Mouse (Mus musculus) MEL (cell line): ENCODE data around the gene Gm20521.

Experiments
- CTCF ChIP-seq, 3 experiments: IDR thresholded peaks in 2 of 3; conservative IDR thresholded peaks in 1 of 3; 2 replicates each; pipeline ENCODE4 v1.5.1; 2011 to 2012; ENCODE audit warnings: low read length in 3 of 3, low read depth in 2 of 3, mild to moderate bottlenecking in 2 of 3, improper control_type of control experiment in 1 of 3, inconsistent platforms in 1 of 3, mixed read lengths in 1 of 3, moderate library complexity in 1 of 3; ENCODE audit not compliant: control insufficient read depth in 1 of 3, insufficient read depth in 1 of 3, poor library complexity in 1 of 3, severe bottlenecking in 1 of 3
- E2F4 ChIP-seq: IDR thresholded peaks from 2 replicates; pipeline ENCODE4 v1.6.1; 2011; ENCODE audit warnings: low read depth, low read length, improper control_type of control experiment, borderline replicate concordance
- EP300 ChIP-seq, 2 experiments: IDR thresholded peaks; 2 replicates each; pipeline ENCODE4 v1.6.1; 2011; ENCODE audit warnings: improper control_type of control experiment in 2 of 2, low read length in 2 of 2, low read depth in 1 of 2, mild to moderate bottlenecking in 1 of 2
- GABPA ChIP-seq: IDR thresholded peaks from 2 replicates; pipeline ENCODE4 v1.6.1; 2012; ENCODE audit warnings: low read depth, mild to moderate bottlenecking, inconsistent platforms, low read length, improper control_type of control experiment, moderate library complexity
- HCFC1 ChIP-seq: IDR thresholded peaks from 2 replicates; pipeline ENCODE4 v1.6.1; 2012; ENCODE audit warnings: low read depth, mild to moderate bottlenecking, inconsistent platforms, low read length, improper control_type of control experiment, moderate library complexity
- POLR2A ChIP-seq, 2 experiments: IDR thresholded peaks; 2 replicates each; pipeline ENCODE4 v1.6.1; 2011 to 2012; ENCODE audit warnings: low read length in 2 of 2, mild to moderate bottlenecking in 2 of 2, control low read depth in 1 of 2, improper control_type of control experiment in 1 of 2, low read depth in 1 of 2, moderate library complexity in 1 of 2; ENCODE audit not compliant: control insufficient read depth in 1 of 2, insufficient read depth in 1 of 2, poor library complexity in 1 of 2
- POLR2AphosphoS2 ChIP-seq: IDR thresholded peaks from 2 replicates; pipeline ENCODE4 v1.6.1; 2011; ENCODE audit warnings: low read length, improper control_type of control experiment
- POLR2AphosphoS5 ChIP-seq: IDR thresholded peaks from 2 replicates; pipeline ENCODE4 v1.6.1; 2012; ENCODE audit warnings: low read depth, borderline replicate concordance, mild to moderate bottlenecking, inconsistent platforms, low read length, moderate library complexity, mixed read lengths
- SIN3A ChIP-seq: IDR thresholded peaks from 2 replicates; pipeline ENCODE4 v1.6.1; 2012; ENCODE audit warnings: low read length, improper control_type of control experiment, inconsistent platforms
- SMC3 ChIP-seq: IDR thresholded peaks from 2 replicates; pipeline ENCODE4 v1.6.1; 2011; ENCODE audit warnings: low read depth, low read length, improper control_type of control experiment
- UBTF ChIP-seq: IDR thresholded peaks from 2 replicates; pipeline ENCODE4 v1.6.1; 2012; ENCODE audit warnings: low read depth, mild to moderate bottlenecking, inconsistent platforms, low read length, improper control_type of control experiment, moderate library complexity, borderline replicate concordance; ENCODE audit not compliant: insufficient read depth

DNA sequence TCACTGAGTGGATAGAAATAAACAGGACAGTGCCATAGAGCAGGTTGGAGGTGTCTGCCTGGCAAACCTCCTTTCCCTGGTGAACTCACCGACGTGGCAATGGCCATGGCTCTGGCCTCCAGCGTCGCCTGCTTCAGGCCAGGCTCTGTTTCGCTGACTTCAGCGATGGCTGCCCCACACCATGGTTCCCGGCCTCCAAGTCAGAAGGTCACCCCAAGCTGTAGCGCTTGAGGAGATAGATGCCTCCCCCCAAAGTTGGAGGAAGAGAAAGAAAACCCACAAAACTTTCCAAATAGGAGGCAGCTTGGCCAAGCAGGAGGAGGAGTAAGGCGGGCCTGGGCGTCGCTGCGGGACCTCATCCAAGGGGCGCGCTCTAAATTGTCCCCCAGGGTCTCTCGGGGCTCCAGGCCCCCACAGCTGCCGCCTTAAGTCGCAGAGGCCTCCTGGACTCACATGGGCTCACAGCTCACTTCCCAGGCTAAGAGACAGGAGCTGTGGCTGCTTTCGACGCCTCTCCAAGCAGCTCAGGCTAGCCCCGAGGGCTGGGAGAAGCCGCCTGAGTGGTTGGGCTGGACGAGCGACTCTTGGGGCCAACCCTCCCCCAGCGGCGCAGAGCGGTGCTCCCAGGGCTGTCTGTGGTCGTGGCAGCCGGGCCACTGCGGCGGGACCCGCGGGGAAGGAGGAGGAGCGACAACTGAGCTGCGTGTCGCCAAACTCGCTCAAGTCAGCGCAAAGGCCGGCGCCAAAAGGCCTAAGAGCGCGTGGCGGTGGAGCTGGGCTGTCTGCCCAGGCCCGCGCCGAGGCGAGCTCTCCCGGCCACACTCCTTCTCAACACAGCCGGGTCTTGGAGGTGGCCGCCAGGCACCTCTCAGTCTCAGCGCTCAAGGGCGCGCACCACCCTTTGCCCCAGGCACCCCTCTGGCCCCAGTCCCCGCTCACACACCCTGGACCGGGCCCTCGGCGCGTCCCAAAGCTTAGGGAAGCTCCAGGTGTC, 42.4 kb downstream of the Gm20521 start, which contains the start of gene Efs:
- TF ChIP-seq POLR2A (IDR thresholded peaks at IDR 0.05; ENCODE audit: control insufficient read depth in 1 of 2, insufficient read depth in 1 of 2, low read depth in 1 of 2, low read length in 2 of 2, poor library complexity in 1 of 2) (no peak), UBTF (no peak), EP300 (IDR thresholded peaks at IDR 0.05; ENCODE audit: low read depth in 1 of 2, low read length in 2 of 2) (no peak), POLR2AphosphoS2 (no peak), SIN3A (no peak), CTCF (IDR thresholded peaks at IDR 0.05 in 2 of 3, conservative IDR thresholded peaks at IDR 0.05 in 1 of 3; ENCODE audit: control insufficient read depth in 1 of 3, insufficient read depth in 1 of 3, low read depth in 2 of 3, low read length in 3 of 3, poor library complexity in 1 of 3, severe bottlenecking in 1 of 3) (no peak), POLR2AphosphoS5 (no peak), HCFC1 (no peak), E2F4 (no peak), SMC3 (no peak), GABPA (no peak)
